Mouse (Mus musculus) brain, embryonic 14.5 days (tissue): ENCODE measurements at regions not wholly inside any gene's neighbourhood (a gene's known extent, or its start where the extent isn't known, plus 50 kb on each side); places are given as distances from the start of the nearest gene placed in this dataset.

Source experiments
- CTCF ChIP-seq: fragments of 200-500 bp; IDR thresholded peaks from 2 replicates; pipeline ENCODE4 v1.5.1; 2012; ENCODE audit warnings: inconsistent platforms, mild to moderate bottlenecking, moderate library complexity, borderline replicate concordance; ENCODE audit not compliant: insufficient read depth, insufficient read length; ENCODE audit errors: extremely low read depth
- POLR2A ChIP-seq: fragments of 200-500 bp; IDR thresholded peaks from 2 replicates; pipeline ENCODE4 v1.6.1; 2012; ENCODE audit warnings: mild to moderate bottlenecking, inconsistent platforms, borderline replicate concordance; ENCODE audit not compliant: poor library complexity, insufficient read depth, insufficient read length, severe bottlenecking; ENCODE audit errors: extremely low read depth

DNA sequence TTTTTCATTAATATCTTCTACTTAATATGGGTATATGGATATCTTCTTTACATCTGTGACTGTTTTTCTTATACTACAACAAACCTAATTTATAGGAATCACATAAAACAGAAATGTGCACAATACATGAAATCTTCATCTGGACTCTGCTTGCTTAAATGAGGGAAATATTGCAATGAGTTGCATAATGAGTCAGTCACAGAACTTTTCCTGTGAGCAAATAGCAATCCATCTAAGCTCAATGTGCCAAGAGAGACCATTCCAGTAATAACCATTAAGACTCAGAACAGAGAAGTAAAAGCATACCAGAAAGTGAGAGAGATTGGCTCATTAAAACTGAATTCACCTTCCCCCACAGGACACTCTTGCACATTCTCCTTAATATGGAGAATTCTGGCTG, 974.4 kb downstream of the Trim52 start:
- TF ChIP-seq CTCF (no peak), POLR2A (no peak)
